Mouse (Mus musculus): ENCODE measurements around the gene Pacs2.

GRCm38 (mm10) chr12:113101251-113101960 lies 87.1 kb downstream of the Pacs2 start:
- TF ChIP-seq JUND (IDR thresholded peaks at IDR 0.05; ENCODE audit: low read depth, low read length) = no peak
- no peak for TF ChIP-seq CTCF (IDR thresholded peaks at IDR 0.05 in 2 of 3, conservative IDR thresholded peaks at IDR 0.05 in 1 of 3; ENCODE audit: control insufficient read depth in 1 of 3, insufficient read depth in 1 of 3, low read depth in 2 of 3, low read length in 3 of 3, poor library complexity in 1 of 3, severe bottlenecking in 1 of 3)
- TF ChIP-seq HCFC1 (IDR thresholded peaks at IDR 0.05; ENCODE audit: low read depth, low read length) = no peak
- no peak for TF ChIP-seq USF1 (IDR thresholded peaks at IDR 0.05; ENCODE audit: low read depth, low read length)
- no peak for TF ChIP-seq ETS1 (IDR thresholded peaks at IDR 0.05; ENCODE audit: low read depth, low read length)
- no peak for TF ChIP-seq MAFK (IDR thresholded peaks at IDR 0.05; ENCODE audit: borderline replicate concordance, low read depth, low read length)
- no peak for TF ChIP-seq MXI1 (IDR thresholded peaks at IDR 0.05; ENCODE audit: low read depth, low read length)
- TF ChIP-seq USF2 (IDR thresholded peaks at IDR 0.05; ENCODE audit: borderline replicate concordance in 1 of 2, insufficient read depth in 1 of 2, low read depth in 1 of 2, low read length in 2 of 2) = no peak
- no peak for TF ChIP-seq POLR2A (IDR thresholded peaks at IDR 0.05; ENCODE audit: control insufficient read depth in 1 of 2, insufficient read depth in 1 of 2, low read depth in 1 of 2, low read length in 2 of 2, poor library complexity in 1 of 2)

Measured in MEL (cell line).